Mouse (Mus musculus) stomach, embryonic 14.5 days (tissue): ENCODE results near the gene Ifnar2. TPM values are rescaled to one million over a fixed set of nuclear protein-coding genes. Genes with fewer than 3 reads are reported as not detected.

Experiments
- ATAC-seq: fragments of 200-750 bp; cut with Nextera tagmentation; 2 replicates; pipeline ENCODE4 v1.8.0; 2017; ENCODE audit warnings: low read depth, moderate TSS enrichment; ENCODE audit not compliant: insufficient number of reproducible peaks, insufficient read depth, low FRiP score
- H3K27ac ChIP-seq: fragments of 300-500 bp; sonication (generic); 2 replicates; pipeline ENCODE4 v1.5.1; 2014; ENCODE audit warnings: mild to moderate bottlenecking, low read length, moderate library complexity, mixed read lengths
- H3K27me3 ChIP-seq: fragments of 300-500 bp; sonication (generic); 2 replicates; pipeline ENCODE4 v1.6.1; 2014; ENCODE audit warnings: low read length, control low read depth, mixed read lengths; ENCODE audit not compliant: control insufficient read depth, insufficient read depth
- H3K36me3 ChIP-seq: fragments of 300-500 bp; sonication (generic); 2 replicates; pipeline ENCODE4 v1.6.1; 2014; ENCODE audit warnings: mild to moderate bottlenecking, control low read depth, low read length, moderate library complexity, mixed read lengths; ENCODE audit not compliant: control insufficient read depth, insufficient read depth
- H3K4me1 ChIP-seq: fragments of 300-500 bp; sonication (generic); 2 replicates; pipeline ENCODE4 v1.6.1; 2014; ENCODE audit warnings: low read length, control low read depth, mixed read lengths; ENCODE audit not compliant: control insufficient read depth, insufficient read depth
- H3K4me2 ChIP-seq: fragments of 300-500 bp; sonication (generic); replicated peaks from 2 replicates; pipeline ENCODE4 v1.6.1; 2014; ENCODE audit warnings: low read depth, low read length, control low read depth
- H3K4me3 ChIP-seq: fragments of 300-500 bp; sonication (generic); 2 replicates; pipeline ENCODE4 v1.5.1; 2014; ENCODE audit warnings: low read depth, low read length, control low read depth
- H3K9ac ChIP-seq: fragments of 300-500 bp; sonication (generic); replicated peaks from 2 replicates; pipeline ENCODE4 v1.6.1; 2014; ENCODE audit warnings: low read depth, mild to moderate bottlenecking, control low read depth, low read length, moderate library complexity, mixed read lengths
- H3K9me3 ChIP-seq: fragments of 300-500 bp; sonication (generic); 2 replicates; pipeline ENCODE4 v1.6.1; 2016; ENCODE audit warnings: low read depth, low read length, control low read depth; ENCODE audit not compliant: control insufficient read depth
- WGBS: fragments of 180-500 bp; shearing (Covaris S2); extraction: QIAGEN DNeasy Blood & Tissue Kit; methylation state at CpG from one replicate; pipeline ENCODE4 v1.1.7; 2014; 5-methylcytosine and 5-hydroxymethylcytosine counted together
- polyA plus RNA-seq: library from polyadenylated mRNA; unstranded; fragments of >200 nt; fragmentation: Nextera tagmentation; extraction: Ambion mirVana; gene quantifications from 2 replicates; pipeline ENCODE4 v1.2.1, GENCODE M21; 2014

Ifnar2 gene
- polyA plus RNA-seq, 1 experiment from 2014 or later: 50.8 TPM

GRCm38 (mm10) chr16:91353638-91354037 is 18.9 kb upstream of the Ifnar2 start:
- Histone ChIP-seq H3K9ac (no peak overlapping the region), H3K4me3 (no peak overlapping the region), H3K27me3 (no peaks in the 10 kb centered on the region), H3K36me3 (no peaks in the 10 kb centered on the region), H3K9me3 (no peaks in the 10 kb centered on the region), H3K4me1 (no peaks in the 10 kb centered on the region), H3K4me2 (no peak overlapping the region), H3K27ac (no peak overlapping the region)
- WGBS: 82% methylated on average over 5 of the region's 5 CpGs
- ATAC-seq: no peak

- Histone ChIP-seq H3K27ac (no peak overlapping the region), H3K27me3 (no peaks in the 10 kb centered on the region), H3K36me3 (no peaks in the 10 kb centered on the region), H3K4me3 (no peak overlapping the region), H3K4me2 (no peak overlapping the region), H3K9me3 (no peaks in the 10 kb centered on the region), H3K4me1 (no peaks in the 10 kb centered on the region), H3K9ac (no peak overlapping the region)
- WGBS: 72% methylated on average over 4 of the region's 4 CpGs
- no peak for ATAC-seq
Observed at GRCm38 (mm10) chr16:91354599-91354998, 18.0 kb upstream of the Ifnar2 start.

- WGBS: 70% methylated on average over 12 of the region's 12 CpGs
- Histone ChIP-seq H3K27ac (no peak overlapping the region), H3K9ac (no peak overlapping the region), H3K4me3 (no peak overlapping the region), H3K27me3 (no peaks in the 10 kb centered on the region), H3K4me1 (no peaks in the 10 kb centered on the region), H3K9me3 (no peaks in the 10 kb centered on the region), H3K4me2 (no peak overlapping the region), H3K36me3 (no peaks in the 10 kb centered on the region)
- ATAC-seq: no peak
Observed at GRCm38 (mm10) chr16:91355160-91355559, 17.4 kb upstream of the Ifnar2 start.

GRCm38 (mm10) chr16:91356760-91357525 is 15.6 kb upstream of the Ifnar2 start:
- no peaks in the 10 kb centered on the region for H3K36me3 ChIP-seq
- H3K4me3 ChIP-seq: no peak overlapping the region
- no peak overlapping the region for H3K4me2 ChIP-seq
- no peaks in the 10 kb centered on the region for H3K27me3 ChIP-seq
- H3K9me3 ChIP-seq: no peaks in the 10 kb centered on the region
- ATAC-seq: no peak
- H3K9ac ChIP-seq: no peak overlapping the region
- H3K27ac ChIP-seq: no peak overlapping the region
- 75% methylated on average over 10 of the region's 10 CpGs for WGBS
- no peaks in the 10 kb centered on the region for H3K4me1 ChIP-seq

GRCm38 (mm10) chr16:91357526-91357900 is 15.1 kb upstream of the Ifnar2 start:
- H3K4me2 ChIP-seq: no peak overlapping the region
- H3K27ac ChIP-seq: no peak overlapping the region
- no peak overlapping the region for H3K4me3 ChIP-seq
- H3K27me3 ChIP-seq: no peaks in the 10 kb centered on the region
- H3K4me1 ChIP-seq: no peaks in the 10 kb centered on the region
- no peaks in the 10 kb centered on the region for H3K36me3 ChIP-seq
- ATAC-seq: no peak
- H3K9me3 ChIP-seq: no peaks in the 10 kb centered on the region
- no peak overlapping the region for H3K9ac ChIP-seq
- WGBS: 50% methylated on average over 10 of the region's 10 CpGs

- Histone ChIP-seq H3K27ac (no peak overlapping the region), H3K4me3 (no peak overlapping the region), H3K4me2 (no peak overlapping the region), H3K36me3 (no peaks in the 10 kb centered on the region), H3K9me3 (no peaks in the 10 kb centered on the region), H3K9ac (no peak overlapping the region), H3K4me1 (peaks cover 4% of the 10 kb centered on the region; the same call in 1 of the 2 replicates), H3K27me3 (no peaks in the 10 kb centered on the region)
- 40% methylated on average over 8 of the region's 8 CpGs for WGBS
- ATAC-seq: no peak
Observed at GRCm38 (mm10) chr16:91358555-91358954, 14.0 kb upstream of the Ifnar2 start.

- Histone ChIP-seq H3K27ac (no peak overlapping the region), H3K9ac (no peak overlapping the region), H3K4me2 (no peak overlapping the region), H3K4me3 (no peak overlapping the region), H3K36me3 (no peaks in the 10 kb centered on the region), H3K27me3 (no peaks in the 10 kb centered on the region), H3K4me1 (peaks cover 11% of the 10 kb centered on the region; the same call in 1 of the 2 replicates), H3K9me3 (no peaks in the 10 kb centered on the region)
- WGBS: 90% methylated on average over 13 of the region's 13 CpGs
- no peak for ATAC-seq
Observed at GRCm38 (mm10) chr16:91359531-91359930, 13.1 kb upstream of the Ifnar2 start.

- Histone ChIP-seq H3K9me3 (no peaks in the 10 kb centered on the region), H3K4me2 (no peak overlapping the region), H3K36me3 (no peaks in the 10 kb centered on the region), H3K4me3 (no peak overlapping the region), H3K9ac (no peak overlapping the region), H3K27me3 (no peaks in the 10 kb centered on the region), H3K27ac (no peak overlapping the region), H3K4me1 (peaks cover 11% of the 10 kb centered on the region; the same call in 1 of the 2 replicates)
- ATAC-seq: no peak
- 53% methylated on average over 3 of the region's 3 CpGs for WGBS
Observed at GRCm38 (mm10) chr16:91360162-91360561, 12.4 kb upstream of the Ifnar2 start.

GRCm38 (mm10) chr16:91362006-91362405 is 10.6 kb upstream of the Ifnar2 start:
- Histone ChIP-seq H3K9me3 (no peaks in the 10 kb centered on the region), H3K36me3 (no peaks in the 10 kb centered on the region), H3K4me3 (no peak overlapping the region), H3K4me1 (peaks cover 11% of the 10 kb centered on the region; the same call in 1 of the 2 replicates), H3K27me3 (no peaks in the 10 kb centered on the region), H3K4me2 (no peak overlapping the region), H3K27ac (no peak overlapping the region), H3K9ac (no peak overlapping the region)
- WGBS: 45% methylated on average over 2 of the region's 2 CpGs
- no peak for ATAC-seq
